Mouse (Mus musculus): ENCODE measurements around the gene Mettl11b. TPM values are rescaled to one million over a fixed set of nuclear protein-coding genes. Genes with fewer than 3 reads are reported as not detected.

The Mettl11b gene
- polyA plus RNA-seq, 1 experiment = 0.18 TPM

DNA sequence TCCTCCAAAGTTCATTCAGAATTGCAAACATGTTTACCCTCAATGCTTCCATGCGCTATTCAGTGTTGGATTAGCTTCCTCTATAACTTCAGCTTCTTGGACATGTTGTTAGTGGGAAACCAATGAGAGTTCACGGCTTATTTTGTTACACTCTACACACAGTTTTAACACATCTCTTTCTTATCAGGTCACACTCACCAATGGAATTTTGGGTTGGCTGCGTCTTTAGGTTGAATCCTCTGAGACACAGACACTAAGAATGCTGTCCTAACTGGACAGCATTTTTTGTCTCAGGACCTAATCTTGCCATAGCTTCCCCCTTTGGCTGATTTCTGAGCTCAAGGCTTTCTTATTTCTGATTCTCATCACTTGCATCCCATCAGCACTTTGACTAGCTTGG, 25.3 kb downstream of the Mettl11b start:
- DNase-seq = no peak
- WGBS = 72% methylated on average over 3 of the region's 3 CpGs
- Histone ChIP-seq H3K4me3 (replicated peaks; ENCODE audit: extremely low read depth, low read depth, low read length) (no peak overlapping the region), H3K4me1 (ENCODE audit: control insufficient read depth, insufficient read depth, low read length) (no peaks in the 10 kb centered on the region)
- TF ChIP-seq CTCF (IDR thresholded peaks at IDR 0.05; ENCODE audit: insufficient read depth, low read length) = no peak
- no peak for TF ChIP-seq POLR2A (IDR thresholded peaks at IDR 0.05; ENCODE audit: borderline replicate concordance, extremely low read depth, low read depth, low read length)

DNA sequence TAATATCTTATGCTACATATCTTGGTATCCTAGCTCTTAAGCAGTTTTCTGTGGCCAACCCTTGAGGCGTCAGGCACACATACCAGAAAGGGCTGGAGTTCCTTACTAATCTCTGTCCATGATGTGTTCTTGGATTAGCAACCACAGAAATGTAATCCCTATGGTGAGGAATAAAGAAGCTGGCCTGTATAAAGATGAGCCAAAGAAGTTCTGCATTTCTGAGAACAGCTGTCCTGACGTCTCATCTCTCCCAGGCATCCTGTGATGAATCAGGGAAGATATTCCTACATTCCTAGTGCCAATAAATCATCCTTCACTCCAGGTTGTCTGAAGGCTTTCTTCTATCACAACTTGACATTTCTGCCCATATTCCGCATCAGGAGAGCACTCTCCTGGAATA, 33.2 kb downstream of the Mettl11b start:
- 77% methylated on average over 3 of the region's 3 CpGs for WGBS
- Histone ChIP-seq H3K4me1 (ENCODE audit: control insufficient read depth, insufficient read depth, low read length) (no peaks in the 10 kb centered on the region), H3K4me3 (replicated peaks; ENCODE audit: extremely low read depth, low read depth, low read length) (no peak overlapping the region)
- TF ChIP-seq POLR2A (IDR thresholded peaks at IDR 0.05; ENCODE audit: borderline replicate concordance, extremely low read depth, low read depth, low read length) = no peak
- TF ChIP-seq CTCF (IDR thresholded peaks at IDR 0.05; ENCODE audit: insufficient read depth, low read length) = no peak
- no peak for DNase-seq

DNA sequence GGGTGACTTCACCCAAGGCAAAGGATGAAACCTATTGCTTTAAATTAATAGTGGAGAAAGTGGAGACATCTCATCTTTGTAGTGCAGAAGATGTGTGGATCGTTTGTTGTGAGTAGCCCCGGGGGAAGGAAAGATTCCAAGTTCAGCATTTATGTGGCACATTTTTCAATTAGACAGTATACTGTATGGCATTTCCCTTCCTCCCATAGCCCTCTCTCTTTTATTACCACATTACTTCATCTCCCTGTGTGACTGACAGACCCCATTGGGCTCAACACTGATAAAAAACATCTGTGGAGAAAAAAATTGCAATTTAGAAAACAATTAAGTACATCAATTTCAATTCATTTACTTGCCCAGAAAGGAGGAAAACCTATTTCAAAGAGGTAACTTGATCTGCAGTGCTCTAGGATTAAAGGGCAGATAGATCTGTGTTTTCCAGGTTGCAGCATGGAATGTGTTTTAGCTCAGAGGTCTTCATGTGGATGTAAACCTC, 42.0 kb downstream of the Mettl11b start:
- 72% methylated on average over 2 of the region's 2 CpGs for WGBS
- DNase-seq = no peak
- Histone ChIP-seq H3K4me3 (replicated peaks; ENCODE audit: extremely low read depth, low read depth, low read length) (no peak overlapping the region), H3K4me1 (ENCODE audit: control insufficient read depth, insufficient read depth, low read length) (no peaks in the 10 kb centered on the region)
- no peak for TF ChIP-seq POLR2A (IDR thresholded peaks at IDR 0.05; ENCODE audit: borderline replicate concordance, extremely low read depth, low read depth, low read length)
- TF ChIP-seq CTCF (IDR thresholded peaks at IDR 0.05; ENCODE audit: insufficient read depth, low read length) = no peak

DNA sequence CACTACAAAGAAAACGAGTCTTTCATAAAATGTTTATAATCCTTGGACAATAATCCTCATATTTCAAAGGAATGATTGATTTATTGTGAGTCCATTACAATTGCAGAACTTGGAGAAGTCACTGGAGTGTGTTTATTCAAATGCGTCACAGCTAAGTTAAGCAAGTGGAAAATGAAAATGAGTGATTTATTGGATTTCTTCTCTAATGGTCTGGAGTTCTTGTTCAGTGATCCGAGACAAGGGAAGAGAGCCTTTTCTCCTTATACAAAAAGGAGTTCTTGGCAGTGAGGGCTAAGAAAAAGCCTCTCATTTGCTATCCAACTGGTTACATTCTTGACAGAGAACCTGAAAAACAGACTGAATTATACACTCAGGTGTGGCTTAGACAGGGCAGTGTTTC, 42.9 kb downstream of the Mettl11b start:
- no peak for TF ChIP-seq POLR2A (IDR thresholded peaks at IDR 0.05; ENCODE audit: borderline replicate concordance, extremely low read depth, low read depth, low read length)
- no peak for TF ChIP-seq CTCF (IDR thresholded peaks at IDR 0.05; ENCODE audit: insufficient read depth, low read length)
- Histone ChIP-seq H3K4me3 (replicated peaks; ENCODE audit: extremely low read depth, low read depth, low read length) (no peak overlapping the region), H3K4me1 (ENCODE audit: control insufficient read depth, insufficient read depth, low read length) (no peaks in the 10 kb centered on the region)
- no peak for DNase-seq
- 38% methylated on average over 3 of the region's 3 CpGs for WGBS

DNA sequence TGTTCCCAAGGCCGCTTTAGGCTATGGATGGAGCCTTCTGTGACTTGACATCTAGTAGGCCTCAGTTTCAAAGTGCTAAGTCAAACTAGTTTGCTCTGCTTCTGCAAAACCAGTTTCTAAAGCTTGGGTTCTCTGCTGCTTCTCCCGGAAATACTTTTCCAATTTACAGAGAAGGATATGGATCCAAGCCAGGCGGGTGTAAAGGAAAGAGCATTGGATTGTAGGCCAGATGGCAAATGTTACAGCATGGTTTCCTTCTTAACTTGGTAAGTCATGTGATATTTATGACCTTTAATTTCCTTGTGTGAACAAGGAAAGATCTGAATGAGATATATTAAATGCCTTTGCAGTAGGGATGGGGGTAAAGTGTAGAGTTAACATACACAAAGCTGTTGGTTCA, 52.2 kb downstream of the Mettl11b start:
- no peak for DNase-seq
- TF ChIP-seq CTCF (IDR thresholded peaks at IDR 0.05; ENCODE audit: insufficient read depth, low read length) (no peak), POLR2A (IDR thresholded peaks at IDR 0.05; ENCODE audit: borderline replicate concordance, extremely low read depth, low read depth, low read length) (no peak)
- H3K4me1 ChIP-seq (ENCODE audit: control insufficient read depth, insufficient read depth, low read length) = no peaks in the 10 kb centered on the region
- H3K4me3 ChIP-seq (replicated peaks; ENCODE audit: extremely low read depth, low read depth, low read length) = no peak overlapping the region
- WGBS = 77% methylated on average over 3 of the region's 3 CpGs

DNA sequence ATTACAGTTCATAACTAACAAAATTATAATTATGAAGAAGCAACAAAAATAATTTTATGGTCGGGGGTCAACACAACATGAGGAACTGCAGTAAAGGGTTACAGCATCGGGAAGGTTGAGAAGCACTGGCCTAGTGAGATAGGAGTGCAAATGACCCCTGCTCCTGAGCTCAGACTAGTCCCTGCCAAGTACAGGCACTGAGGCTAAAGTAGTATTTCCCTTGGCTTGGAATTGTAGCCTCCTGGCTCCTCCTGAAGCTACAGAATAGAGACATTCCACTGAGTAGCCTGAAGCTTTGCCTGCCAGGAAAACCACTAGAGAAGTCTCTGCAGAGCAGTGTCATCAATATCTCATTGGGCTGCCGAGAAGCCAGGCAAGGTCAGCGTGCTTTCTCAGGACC, 53.7 kb downstream of the Mettl11b start:
- no peak for DNase-seq
- WGBS = 67% methylated on average over 4 of the region's 4 CpGs
- Histone ChIP-seq H3K4me3 (replicated peaks; ENCODE audit: extremely low read depth, low read depth, low read length) (no peak overlapping the region), H3K4me1 (ENCODE audit: control insufficient read depth, insufficient read depth, low read length) (no peaks in the 10 kb centered on the region)
- TF ChIP-seq POLR2A (IDR thresholded peaks at IDR 0.05; ENCODE audit: borderline replicate concordance, extremely low read depth, low read depth, low read length) (no peak), CTCF (IDR thresholded peaks at IDR 0.05; ENCODE audit: insufficient read depth, low read length) (no peak)

DNA sequence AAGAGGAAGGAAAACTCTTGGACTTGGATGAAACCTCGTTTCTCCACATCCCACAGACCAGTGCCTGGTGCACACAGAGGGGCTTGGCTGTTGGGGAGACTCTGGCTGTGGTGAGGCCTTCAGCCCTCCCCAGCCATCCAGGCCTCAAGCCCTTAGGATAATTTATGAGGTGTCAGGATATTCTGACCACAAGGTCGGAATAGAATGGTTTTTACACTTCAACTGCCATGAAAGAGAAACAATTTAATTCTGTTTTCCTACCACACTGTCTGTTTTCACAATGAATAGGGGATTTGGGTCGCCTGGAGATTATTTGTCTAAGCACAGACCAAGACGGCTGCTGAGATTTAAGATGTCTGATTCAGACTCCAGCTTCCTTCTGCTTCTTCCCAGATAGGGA, 54.3 kb downstream of the Mettl11b start:
- no peak overlapping the region for H3K4me3 ChIP-seq (replicated peaks; ENCODE audit: extremely low read depth, low read depth, low read length)
- WGBS = 29% methylated on average over 4 of the region's 4 CpGs
- TF ChIP-seq CTCF (IDR thresholded peaks at IDR 0.05; ENCODE audit: insufficient read depth, low read length) (no peak), POLR2A (IDR thresholded peaks at IDR 0.05; ENCODE audit: borderline replicate concordance, extremely low read depth, low read depth, low read length) (no peak)
- DNase-seq = no peak
- H3K4me1 ChIP-seq (ENCODE audit: control insufficient read depth, insufficient read depth, low read length) = no peaks in the 10 kb centered on the region

DNA sequence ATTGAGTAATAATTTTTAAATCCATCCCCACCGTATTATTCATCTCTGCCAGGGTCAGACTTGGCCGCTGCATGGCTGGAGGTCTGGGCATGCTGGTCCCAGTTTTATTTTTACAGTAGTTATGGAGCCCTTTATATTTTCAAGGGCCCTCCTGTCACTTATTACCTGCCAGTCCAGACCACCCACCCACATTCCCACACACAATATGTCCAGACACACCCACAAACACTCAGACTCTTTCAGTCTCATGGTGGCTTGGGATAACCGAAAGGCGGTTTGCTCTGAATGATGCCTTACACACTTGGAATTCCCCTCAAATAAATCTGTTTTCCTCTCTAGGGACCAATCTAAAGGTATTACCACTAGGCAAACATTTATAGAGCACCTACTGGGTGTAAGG, 55.1 kb downstream of the Mettl11b start:
- no peak for TF ChIP-seq CTCF (IDR thresholded peaks at IDR 0.05; ENCODE audit: insufficient read depth, low read length)
- H3K4me3 ChIP-seq (replicated peaks; ENCODE audit: extremely low read depth, low read depth, low read length) = no peak overlapping the region
- H3K4me1 ChIP-seq (ENCODE audit: control insufficient read depth, insufficient read depth, low read length) = no peaks in the 10 kb centered on the region
- 88% methylated on average over 4 of the region's 4 CpGs for WGBS
- no peak for DNase-seq

DNA sequence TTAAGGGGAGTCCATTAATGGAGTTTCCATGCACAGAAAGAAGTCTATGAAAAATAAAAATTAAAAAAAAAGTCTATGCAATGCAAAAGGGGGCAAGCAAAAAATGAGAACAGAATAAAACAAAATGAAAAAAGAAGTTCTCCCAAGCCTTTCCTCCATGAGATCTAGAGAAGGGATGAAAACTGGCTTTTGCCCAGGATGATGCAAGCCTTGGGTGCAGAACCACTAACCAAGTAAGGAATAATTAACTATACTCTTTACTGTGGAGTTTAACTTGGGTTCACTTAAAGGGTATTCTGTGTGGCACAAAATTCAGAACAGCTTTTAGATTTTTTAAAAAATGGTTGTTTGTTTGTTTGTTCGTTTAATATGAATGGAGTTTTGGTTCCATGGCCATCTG, 62.6 kb downstream of the Mettl11b start:
- Histone ChIP-seq H3K4me1 (ENCODE audit: control insufficient read depth, insufficient read depth, low read length) (no peaks in the 10 kb centered on the region), H3K4me3 (replicated peaks; ENCODE audit: extremely low read depth, low read depth, low read length) (no peak overlapping the region)
- WGBS = 77% methylated on average over 1 of the region's 1 CpGs
- no peak for DNase-seq
- TF ChIP-seq CTCF (IDR thresholded peaks at IDR 0.05; ENCODE audit: insufficient read depth, low read length) (no peak), POLR2A (IDR thresholded peaks at IDR 0.05; ENCODE audit: borderline replicate concordance, extremely low read depth, low read depth, low read length) (no peak)

GRCm38 (mm10) chr1:163658535-163658928, 66.5 kb downstream of the Mettl11b start:
- Histone ChIP-seq H3K4me1 (ENCODE audit: control insufficient read depth, insufficient read depth, low read length) (no peaks in the 10 kb centered on the region), H3K4me3 (replicated peaks; ENCODE audit: extremely low read depth, low read depth, low read length) (no peak overlapping the region)
- no peak for TF ChIP-seq CTCF (IDR thresholded peaks at IDR 0.05; ENCODE audit: insufficient read depth, low read length)
- no peak for DNase-seq

Data from lung, adult 2 months (tissue).